Mouse (Mus musculus): Measurements from ENCODE around the gene Tnrc18. TPM values are rescaled to one million over a fixed set of nuclear protein-coding genes. Genes with fewer than 3 reads are reported as not detected.

Tnrc18 gene
- total RNA-seq, 2 experiments from 2014 or later, result 113 TPM

DNA sequence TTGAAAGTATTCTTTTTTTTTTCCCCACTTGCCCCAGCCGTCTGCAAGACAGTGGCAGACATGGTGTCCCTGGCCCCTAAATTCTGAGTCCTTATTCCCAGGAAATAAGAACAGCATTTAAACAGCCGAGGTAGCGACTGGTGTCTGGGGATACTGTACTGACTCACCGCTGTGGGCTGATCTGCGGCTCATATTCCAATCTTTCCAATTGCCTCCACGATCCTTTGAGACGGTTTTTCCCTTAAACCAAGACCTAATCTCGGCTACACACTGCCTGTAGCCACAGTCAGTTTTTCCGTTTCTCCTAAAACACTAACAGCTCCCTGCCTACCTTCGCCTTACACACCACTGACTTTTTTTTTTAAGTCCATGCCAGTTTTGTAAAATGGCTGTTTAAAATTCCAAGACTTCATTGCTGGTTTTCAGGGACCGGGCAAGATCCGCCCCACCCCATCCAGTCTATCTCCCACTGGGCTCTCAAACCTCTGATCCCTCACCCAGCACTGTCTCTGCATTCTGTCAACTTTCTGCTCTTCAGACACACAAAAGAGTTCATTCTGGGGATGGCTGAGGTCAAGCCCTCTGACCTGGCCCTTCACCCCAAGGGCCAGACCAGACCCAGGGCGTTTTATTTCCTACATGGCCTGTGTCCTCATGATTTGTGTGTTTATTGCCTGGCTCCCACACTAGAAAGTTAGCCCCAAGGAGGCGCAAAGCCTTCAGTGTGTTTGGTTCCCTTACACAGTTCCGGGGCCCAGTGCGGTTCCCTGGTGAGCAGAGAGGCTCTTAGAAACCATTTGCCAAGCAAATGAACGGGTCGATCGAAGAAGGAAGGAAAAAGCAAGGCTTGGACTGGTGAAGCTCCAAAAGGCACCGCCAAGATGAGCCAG, 6.5 kb downstream of the Tnrc18 start:
- no peak for DNase-seq

DNA sequence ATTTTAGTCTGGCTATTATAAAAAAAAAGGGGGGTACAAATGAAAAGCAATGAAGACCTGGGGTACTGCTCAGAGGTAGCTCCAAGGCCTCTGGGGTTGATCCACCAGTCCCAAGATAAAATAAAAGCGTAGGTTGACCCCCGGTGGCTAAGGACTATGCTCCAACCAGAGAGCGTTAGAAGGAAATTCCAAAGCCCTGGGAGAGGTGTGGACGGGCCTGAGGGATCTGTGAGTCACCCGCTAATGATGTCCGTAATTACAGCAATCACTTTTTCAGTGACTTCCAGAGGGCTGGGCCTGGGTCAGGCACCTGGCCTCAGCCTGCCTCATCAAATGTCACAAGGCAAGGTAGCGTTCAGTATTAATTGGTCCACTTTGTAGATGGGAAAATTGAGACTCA, 9.8 kb downstream of the Tnrc18 start:
- DNase-seq, result no peak

DNA sequence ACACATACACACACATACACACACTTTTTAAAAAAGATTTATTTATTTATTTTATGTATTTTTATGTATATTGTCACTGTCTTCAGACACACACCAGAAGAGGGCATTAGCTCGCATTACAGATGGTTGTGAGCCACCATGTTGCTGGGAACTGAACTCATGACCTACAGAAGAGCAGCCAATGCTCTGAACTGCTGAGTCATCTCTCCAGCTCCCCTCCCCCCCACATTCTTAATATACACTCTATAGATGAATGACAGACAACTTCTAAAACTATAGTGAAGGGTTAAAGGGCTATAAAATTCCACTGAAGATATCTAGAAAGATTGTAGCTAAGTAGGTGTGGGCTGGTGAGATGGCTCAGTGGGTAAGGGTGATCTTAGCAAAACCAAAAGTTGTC, 13.7 kb downstream of the Tnrc18 start:
- DNase-seq, result no peak

DNA sequence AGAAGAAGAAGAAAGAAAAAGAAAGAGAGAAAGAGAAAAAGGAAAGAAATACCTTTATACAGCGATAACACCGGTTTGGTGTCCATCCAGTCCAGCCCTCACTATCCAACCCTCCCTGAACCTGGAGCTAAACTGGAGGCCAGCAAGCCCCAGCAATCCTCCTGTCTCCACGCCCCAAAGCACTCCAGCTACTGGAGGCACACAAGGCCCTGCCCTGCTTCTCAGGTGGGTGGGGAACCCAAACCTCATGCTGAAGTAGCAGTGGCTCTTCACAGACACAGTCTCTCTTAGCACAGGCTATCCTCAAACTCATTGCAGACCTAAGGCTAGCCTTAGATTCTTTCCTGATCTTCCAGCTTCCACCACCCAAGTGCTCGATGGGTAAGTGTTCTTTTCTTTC, 14.6 kb downstream of the Tnrc18 start:
- no peak for DNase-seq

DNA sequence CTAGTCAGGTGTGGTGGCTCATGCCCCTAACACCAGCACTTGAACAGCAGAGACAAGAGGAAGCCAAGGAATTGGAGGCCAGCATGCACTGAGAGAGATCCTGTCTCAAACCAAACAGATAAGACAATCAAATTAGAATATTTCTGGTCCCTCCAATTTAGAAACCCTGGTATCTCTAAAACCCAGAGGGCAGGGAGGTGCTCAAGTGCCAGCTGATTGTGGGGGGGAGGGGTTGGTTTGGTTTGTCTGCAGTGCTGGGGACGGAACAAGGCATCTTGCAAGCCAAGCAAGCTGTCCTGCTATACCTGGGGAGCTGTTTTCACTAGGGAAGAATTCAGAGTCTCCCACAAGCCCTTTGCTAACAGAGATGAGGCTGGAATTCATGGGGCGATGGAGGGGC, 15.5 kb downstream of the Tnrc18 start:
- DNase-seq, result no peak

DNA sequence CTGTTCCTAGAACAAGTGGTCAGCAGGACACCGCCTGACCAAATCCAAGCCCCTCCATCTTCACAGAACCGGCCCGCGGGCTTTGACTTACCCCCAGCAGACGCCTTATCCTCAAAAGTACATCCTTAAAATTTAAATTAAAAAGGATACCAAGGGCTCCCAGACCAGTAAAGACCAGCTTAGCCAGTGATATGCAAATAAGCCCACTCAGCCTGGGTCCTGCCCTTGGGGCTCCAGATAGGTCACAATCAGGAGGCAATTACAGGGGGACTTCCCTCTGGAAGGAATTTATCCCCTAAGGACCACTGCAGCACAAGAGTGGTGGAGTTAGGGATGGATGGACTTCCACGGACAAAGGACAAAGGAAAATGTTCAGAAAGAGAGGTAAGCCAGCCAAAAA, 16.8 kb downstream of the Tnrc18 start:
- no peak for DNase-seq

DNA sequence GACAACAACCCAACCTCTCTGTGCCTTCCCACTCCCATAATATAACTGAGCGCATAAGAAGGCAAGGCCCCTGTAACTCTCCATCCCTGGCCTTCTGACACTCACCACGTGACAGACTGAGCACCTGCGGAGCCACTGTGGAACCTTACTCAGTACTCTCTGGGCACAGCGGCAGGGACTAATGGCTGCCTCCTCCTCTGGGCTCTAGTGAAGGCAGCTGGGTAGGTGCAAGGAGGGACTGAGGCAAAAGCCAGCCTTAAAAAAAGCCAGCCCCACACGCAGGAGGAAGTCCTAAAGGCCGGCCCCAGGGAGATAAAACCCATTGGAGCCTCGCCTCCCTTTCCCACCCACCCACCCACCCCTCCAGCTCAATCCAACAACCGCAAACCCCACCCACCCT, 17.3 kb downstream of the Tnrc18 start:
- DNase-seq, result no peak

DNA sequence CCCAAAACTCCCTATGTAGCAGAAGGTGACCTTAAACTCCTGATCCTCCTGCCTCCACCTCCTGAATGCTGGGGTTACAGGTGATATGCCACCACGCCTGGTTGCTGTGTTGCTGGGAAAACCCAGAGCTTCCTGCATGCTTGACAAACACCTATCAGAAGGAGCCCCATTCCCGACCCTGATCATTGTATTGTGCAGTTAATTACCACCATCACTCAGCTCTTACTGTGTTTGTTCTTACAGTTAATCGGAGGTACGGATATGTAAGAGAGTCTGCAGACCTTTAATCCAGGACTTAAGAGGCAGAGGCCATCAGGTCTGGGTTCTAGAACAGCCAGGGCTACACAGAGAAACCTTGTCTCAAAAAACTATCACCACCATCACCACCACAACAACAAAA, 18.2 kb downstream of the Tnrc18 start:
- no peak for DNase-seq

DNA sequence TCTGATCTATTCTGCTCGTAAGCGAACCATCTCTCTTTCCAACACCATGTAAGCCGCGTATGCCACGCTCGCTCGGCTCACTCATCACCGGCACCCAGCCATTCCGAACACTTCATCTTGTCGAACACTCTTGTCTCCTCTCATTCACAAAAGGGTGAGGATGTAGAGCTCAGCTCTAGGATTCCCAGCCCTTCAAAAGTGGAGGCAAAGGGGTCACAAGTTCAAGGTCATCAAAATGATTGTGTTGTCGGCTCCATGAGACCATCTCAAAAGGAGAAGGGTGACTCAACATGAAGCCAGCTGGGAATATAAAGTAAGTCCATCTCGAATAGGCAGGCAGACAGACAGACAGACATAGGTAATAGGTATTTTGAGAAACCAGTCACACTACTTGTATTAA, 19.3 kb downstream of the Tnrc18 start:
- DNase-seq, result no peak

DNA sequence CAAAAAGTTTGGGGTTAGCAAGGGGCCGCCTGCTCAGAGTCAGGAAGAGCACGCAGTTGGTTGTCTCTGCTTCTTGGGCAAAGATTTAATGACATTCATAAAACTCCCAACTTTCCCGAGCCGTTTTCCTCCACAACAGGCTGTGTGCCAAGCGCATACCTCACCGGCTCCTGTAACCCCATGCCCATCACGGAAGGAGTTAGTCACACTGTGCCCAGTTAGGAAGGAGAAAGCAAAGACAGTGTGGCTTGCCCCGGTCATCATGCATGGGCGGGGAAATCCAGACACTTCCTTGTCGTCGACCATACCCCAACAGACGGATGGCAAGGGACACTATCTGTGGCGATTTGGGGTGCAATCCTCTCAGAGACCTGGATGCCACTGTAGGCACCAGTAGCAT, 19.8 kb downstream of the Tnrc18 start:
- peak; percentile 49 for DNase-seq

DNA sequence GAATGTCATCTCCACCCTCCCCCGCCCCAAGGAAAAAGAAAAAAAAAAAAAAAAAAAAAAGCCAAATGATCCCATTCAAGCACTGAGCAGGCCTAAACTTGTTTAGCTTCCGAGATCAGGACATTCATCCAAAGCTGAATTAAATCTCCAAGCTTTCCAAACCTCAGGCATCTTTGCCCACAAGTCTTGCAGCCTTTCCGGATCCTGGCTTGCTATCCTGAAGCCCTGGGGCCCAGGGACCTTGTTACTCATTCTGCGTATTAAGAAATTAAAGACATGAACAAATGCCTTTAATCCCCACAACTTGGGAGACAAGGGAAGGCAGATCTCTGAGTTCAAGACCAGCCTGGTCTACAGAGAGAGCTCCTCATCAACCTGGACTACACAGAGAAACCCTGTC, 20.5 kb downstream of the Tnrc18 start:
- DNase-seq, result no peak

DNA sequence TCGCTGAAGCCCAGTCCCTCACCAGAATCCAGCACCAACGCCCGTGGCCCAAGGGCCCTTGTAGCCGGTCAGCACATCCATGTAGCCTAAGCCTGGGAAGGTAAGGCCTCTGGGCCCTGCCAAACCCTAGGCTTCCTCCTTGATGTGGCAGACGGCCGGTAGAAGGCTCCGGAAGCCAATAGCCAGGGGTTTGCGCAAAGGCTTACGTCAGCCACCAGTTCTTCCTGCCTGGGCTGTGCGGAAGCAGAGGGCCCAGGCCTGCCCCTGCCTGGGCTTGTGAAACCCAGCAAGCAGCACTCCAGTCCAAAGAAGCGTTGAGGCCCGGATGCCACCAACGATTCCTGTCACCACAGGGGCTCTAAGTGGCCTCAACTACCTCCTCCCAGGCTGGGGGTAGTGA, 22.9 kb downstream of the Tnrc18 start:
- DNase-seq, result no peak

DNA sequence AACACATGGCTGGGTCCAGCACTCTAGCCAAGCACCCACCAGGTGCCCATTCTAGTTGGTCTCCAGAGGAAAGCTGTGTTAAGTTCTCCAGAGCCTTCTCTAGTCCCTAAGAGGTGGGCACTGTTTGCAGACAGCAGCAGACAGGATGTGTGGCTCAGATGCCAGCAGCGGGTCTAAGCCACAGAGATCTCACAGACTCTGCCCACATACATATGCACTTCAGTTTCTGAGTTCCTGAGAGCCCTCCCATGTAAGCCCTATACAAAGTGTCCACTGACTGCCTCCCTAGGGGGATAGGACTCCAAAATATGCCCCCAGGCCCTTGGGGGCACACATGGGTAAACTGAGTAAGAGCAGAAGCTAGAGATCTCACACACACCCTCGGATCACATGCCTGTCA, 23.3 kb downstream of the Tnrc18 start:
- no peak for DNase-seq

DNA sequence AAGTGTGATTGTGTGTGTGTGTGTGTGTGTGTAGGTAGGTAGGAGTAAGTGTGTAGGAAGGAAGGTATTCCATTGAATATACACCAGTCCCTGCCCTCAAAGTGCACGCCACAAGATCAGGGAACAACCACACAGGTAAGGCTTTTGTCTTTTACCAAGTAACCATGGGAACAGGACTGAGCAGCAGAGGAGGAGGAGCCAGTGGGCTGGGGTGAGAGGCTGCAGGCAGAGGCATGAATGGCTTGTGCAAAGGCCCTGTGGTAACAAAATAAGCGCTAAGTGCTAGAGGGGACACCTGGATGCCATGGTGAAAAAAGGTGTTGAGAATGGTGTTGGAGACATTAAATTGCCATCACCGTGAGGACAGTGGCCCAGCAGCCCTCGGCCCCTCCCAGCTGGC, 24.9 kb downstream of the Tnrc18 start:
- DNase-seq, result no peak

DNA sequence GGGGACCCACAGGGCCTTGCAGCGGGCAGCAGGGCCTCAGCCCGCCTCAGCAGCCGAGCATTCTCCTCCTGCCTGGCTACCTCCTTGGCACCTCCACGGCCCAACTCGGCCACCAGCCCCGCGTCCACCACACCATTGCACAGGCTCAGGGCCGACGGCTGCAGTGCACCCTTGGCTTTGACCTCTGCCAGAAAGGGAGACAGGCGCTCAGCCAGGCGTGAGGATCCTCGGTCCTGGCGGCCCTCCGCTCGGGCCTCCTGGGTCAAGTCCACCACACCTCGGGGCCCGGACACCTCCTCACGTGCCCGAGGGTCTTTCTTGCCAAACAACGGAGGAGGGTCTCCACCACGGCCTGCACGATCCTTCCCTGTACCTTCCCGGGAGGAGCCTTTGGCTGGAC, 29.2 kb downstream of the Tnrc18 start:
- no peak for DNase-seq

DNA sequence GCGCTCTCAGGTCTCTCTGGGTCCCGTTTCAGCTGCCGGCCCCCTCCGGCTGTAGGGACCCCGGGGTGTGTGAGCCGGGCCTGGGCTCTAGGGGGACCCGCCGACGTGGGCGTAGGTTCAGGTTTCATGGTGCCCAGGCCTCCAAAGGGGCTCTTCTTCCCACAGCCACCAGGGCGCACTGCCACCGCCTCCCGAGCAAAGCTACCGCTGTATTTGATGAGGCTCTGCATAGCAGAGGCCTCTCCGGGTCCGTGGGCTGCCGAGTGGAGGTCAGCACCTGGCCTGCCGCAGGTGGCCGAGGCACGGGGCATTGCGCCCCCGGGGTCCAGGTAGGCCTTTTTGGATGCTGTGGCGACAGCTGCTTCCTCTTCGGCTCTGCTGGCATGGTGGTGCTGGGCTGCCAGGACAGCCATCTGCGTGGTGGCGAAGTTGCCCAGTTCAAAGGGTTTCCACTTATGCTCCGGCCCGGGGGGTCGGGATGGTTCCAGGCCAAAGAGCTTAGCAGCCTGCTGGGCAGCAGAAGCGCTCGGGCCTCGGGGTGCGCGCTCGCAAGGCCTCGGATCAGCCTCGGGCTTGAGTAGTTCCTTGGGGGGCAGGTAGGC, 30.1 kb downstream of the Tnrc18 start:
- DNase-seq, result no peak

DNA sequence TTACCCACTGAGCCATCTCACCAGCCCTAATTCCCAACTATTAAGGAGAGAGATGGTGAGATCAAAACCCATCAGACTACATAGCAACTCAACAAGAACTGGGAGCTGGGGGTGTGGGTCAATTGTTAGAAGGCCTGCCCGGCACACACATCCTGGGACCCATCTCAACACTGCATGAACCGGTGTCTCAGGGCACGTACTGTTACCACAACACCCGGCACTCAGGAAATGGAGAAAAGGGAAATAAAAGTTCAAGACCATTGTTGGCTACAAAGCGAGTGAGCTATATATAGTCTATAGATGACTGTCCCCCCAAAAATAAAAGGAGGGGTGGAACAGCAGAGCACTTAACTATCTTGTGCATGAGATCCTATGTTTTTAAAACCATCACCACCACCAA, 30.8 kb downstream of the Tnrc18 start:
- no peak for DNase-seq

DNA sequence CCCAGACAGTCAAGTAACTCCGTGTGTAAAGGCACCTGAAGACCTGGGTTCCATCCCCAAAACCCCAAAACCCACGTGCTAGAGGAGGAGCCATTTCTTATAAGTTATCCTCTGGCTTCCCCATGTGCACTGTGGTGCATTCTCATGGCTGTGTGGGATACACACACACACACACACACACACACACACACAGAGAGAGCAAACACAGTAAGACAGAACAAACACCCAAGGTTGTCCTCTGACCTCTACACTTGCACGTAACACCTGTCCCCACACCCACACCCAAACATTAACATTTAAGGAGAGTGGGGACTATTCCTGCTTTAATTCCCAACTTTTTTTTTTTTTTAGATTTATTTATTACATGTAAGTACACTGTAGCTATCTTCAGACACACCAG, 31.2 kb downstream of the Tnrc18 start:
- DNase-seq, result no peak

DNA sequence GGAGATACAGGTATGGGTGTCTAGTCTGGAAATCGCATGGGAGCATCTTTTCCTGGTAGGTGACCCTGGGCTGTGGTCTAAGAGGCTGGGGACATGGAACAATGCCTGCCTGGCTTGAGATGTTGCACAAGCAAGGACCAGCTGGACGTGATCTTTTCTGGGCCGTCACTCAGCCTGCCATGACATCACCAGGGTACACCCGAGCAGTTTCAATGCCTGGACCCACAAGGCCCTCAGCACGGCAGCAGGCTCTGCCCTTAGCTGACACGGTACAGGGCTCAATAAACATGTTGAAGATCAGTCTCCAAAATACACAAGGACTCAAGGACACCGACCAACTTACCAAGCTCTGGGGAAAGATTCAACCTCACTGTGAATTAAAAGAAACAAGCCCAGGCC, 34.3 kb downstream of the Tnrc18 start:
- peak; percentile 42 for DNase-seq

DNA sequence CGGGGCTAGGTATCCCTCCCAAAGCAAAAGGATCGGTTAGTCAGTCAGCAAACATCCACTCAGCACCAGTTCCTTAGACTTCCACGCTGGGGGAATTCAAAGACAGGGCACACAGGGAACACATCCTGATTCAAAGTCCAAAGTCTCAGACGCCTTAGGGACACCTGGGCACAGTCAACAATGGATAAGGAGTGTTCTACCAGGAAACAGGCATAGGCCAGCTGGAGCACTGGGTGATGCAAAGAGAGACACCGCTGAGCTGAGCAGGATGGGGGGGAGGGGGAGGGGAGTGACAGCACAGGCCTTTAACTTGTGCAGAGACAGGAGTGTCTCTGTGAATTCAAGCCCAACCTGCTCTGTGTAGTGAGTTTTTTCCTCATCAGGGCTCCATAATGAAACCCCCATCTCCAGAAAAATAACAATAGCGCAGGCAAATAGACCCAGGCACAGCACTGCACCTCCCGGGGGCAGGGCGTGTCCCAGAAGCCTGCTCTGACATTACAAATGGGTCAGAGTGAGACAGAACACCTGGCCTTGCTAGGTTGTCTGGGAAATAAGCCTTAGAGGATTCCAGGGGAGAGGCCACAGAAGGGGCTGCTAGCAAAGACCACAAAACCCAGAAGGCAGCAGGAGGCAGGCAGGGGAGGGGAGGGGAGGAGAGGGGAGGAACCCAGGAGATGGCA, 34.9 kb downstream of the Tnrc18 start:
- no peak for DNase-seq

DNA sequence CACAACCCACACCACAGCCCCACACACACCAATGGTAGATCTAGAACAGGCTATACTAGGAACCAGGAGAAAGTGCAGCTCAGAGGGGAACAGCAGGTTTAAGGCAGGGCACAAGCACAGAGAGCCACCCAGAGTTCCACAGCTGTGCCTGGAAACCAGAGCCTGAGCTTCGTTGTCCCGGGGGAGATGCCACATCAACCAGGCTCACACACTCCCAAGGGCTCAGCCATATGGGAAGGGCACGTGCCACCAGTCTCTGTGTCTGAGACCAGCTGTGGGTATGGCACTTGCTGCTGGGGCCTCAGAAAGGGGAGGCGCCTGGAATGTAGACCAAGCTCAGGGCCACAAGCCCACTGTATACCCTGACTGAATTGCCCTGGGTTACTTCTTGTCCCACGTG, 36.9 kb downstream of the Tnrc18 start:
- no peak for DNase-seq

DNA sequence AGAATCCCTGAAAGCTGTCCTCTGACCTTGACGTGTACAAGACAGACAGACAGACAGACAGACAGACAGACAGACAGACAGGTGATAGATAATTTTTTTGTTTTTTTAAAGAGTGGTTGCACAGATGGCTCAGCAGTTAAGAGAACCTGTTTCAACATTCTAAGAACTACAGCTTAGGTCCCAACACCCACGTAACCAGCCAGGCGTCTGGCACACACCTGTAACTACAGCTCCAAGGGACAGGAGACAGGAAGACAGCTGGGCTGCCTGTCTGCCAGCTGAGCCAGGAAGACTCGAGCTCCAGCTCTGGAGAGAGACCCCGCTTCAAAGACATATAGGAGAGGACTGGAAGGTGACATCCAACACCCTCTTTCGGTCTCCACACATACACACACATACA, 38.6 kb downstream of the Tnrc18 start:
- no peak for DNase-seq

DNA sequence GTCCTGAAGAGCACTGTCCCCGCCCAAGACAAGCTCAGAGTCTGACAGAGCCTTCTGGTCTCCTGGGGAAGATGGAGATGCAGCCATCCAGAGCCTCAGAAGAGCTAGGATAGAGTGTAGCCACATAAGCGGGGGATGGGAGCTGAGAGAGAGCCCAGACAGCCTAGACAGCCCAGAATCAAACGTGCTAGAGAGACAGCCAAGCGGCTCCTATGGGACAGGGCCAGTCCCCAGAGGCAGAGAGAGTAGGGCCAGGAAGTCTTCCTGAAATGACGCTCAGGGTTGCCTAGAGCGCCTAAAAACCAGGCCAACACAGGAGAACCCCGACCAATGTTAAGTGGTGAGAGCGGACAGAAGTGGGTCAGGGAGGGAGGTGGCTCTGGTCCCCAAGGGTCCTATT, 39.3 kb downstream of the Tnrc18 start:
- DNase-seq, result peak; percentile 47

DNA sequence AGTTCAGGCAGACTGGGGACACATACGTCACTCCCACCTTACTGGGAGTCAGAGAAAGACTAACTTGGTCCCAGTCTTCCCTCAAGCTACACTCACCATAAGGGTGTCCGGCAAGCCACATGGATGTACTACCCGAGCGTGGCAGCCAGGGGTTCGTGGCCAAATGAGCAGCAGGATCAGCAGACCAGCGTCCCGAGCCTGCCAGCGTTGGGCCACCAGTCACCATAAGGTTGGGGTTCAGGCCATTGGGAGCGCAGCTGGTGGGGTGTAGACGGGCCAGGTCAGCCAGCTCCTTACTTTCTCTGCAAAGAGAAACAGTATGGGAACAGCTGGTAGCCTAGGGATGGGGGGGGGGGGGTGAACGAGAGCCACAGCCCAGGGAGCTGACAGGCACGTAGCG, 41.4 kb downstream of the Tnrc18 start:
- no peak for DNase-seq

All from heart, postnatal 4 days (tissue).